Mouse (Mus musculus) heart, postnatal 14 days (tissue): ENCODE measurements around the gene Astn1. TPM values are rescaled to one million over a fixed set of nuclear protein-coding genes. Genes with fewer than 3 reads are reported as not detected.

ENCODE experiments used
- DNase-seq, 2 experiments: peaks; one replicate each; pipeline ENCODE4 v3.0.0; 2021 to 2022
- intact Hi-C: fragments of 180-260 bp; cut with DNase I; formaldehyde crosslinking; loops from one replicate; pipeline ENCODE4 v1.15.1; 2025
- total RNA-seq, 2 experiments: library from RNA; stranded (reverse); gene quantifications; 2 replicates each; pipeline ENCODE4 v1.2.3; 2021

Astn1 gene
- total RNA-seq, 2 experiments from 2014 or later = 1.4 to 1.9 TPM

GRCm38 (mm10) chr1:158512089-158512488 lies 150.0 kb downstream of the Astn1 start:
- intact Hi-C loops = no loop called here
- DNase-seq = no peak

GRCm38 (mm10) chr1:158512636-158513035 lies 150.6 kb downstream of the Astn1 start:
- intact Hi-C loops = no loop called here
- DNase-seq = no peak

- peak; percentile 21 to 37 for DNase-seq
- intact Hi-C loops = no loop called here
Observed at GRCm38 (mm10) chr1:158513572-158513971, 151.5 kb downstream of the Astn1 start.

- intact Hi-C loops = no loop called here
- no peak for DNase-seq
Observed at GRCm38 (mm10) chr1:158516558-158516957, 154.5 kb downstream of the Astn1 start.

GRCm38 (mm10) chr1:158536195-158536594 lies 174.1 kb downstream of the Astn1 start:
- intact Hi-C loops = no loop called here
- no peak for DNase-seq

GRCm38 (mm10) chr1:158536867-158537266 lies 174.8 kb downstream of the Astn1 start:
- intact Hi-C loops = no loop called here
- DNase-seq = no peak

GRCm38 (mm10) chr1:158545095-158545494 lies 183.0 kb downstream of the Astn1 start:
- intact Hi-C loops = no loop called here
- DNase-seq = no peak

GRCm38 (mm10) chr1:158546513-158546912 lies 184.4 kb downstream of the Astn1 start:
- intact Hi-C loops = no loop called here

GRCm38 (mm10) chr1:158547592-158548211 lies 185.6 kb downstream of the Astn1 start:
- DNase-seq = no peak
- intact Hi-C loops = no loop called here

More at GRCm38 (mm10) chr1:158546513-158546912, 184.4 kb downstream of the Astn1 start:
- DNase-seq = no peak

- no peak for DNase-seq
- intact Hi-C loops = no loop called here
Observed at GRCm38 (mm10) chr1:158548319-158548718, 186.2 kb downstream of the Astn1 start.

GRCm38 (mm10) chr1:158549616-158550015 lies 187.5 kb downstream of the Astn1 start:
- DNase-seq = no peak
- intact Hi-C loops = no loop called here

- no peak for DNase-seq
- intact Hi-C loops = no loop called here
Observed at GRCm38 (mm10) chr1:158551951-158552350, 189.9 kb downstream of the Astn1 start.

GRCm38 (mm10) chr1:158553341-158553740 lies 191.3 kb downstream of the Astn1 start:
- intact Hi-C loops = no loop called here
- no peak for DNase-seq

- intact Hi-C loops = no loop called here
- peak; percentile 8 to 18 for DNase-seq
Observed at GRCm38 (mm10) chr1:158554020-158554505, 192.0 kb downstream of the Astn1 start.

GRCm38 (mm10) chr1:158573168-158573567 lies 211.1 kb downstream of the Astn1 start:
- intact Hi-C loops = no loop called here
- DNase-seq = no peak

- no peak for DNase-seq
- intact Hi-C loops = no loop called here
Observed at GRCm38 (mm10) chr1:158573597-158573996, 211.5 kb downstream of the Astn1 start.

- intact Hi-C loops = no loop called here
- no peak for DNase-seq
Observed at GRCm38 (mm10) chr1:158575997-158576396, 213.9 kb downstream of the Astn1 start.

GRCm38 (mm10) chr1:158581806-158582205 lies 219.7 kb downstream of the Astn1 start:
- DNase-seq = no peak
- intact Hi-C loops = no loop called here

GRCm38 (mm10) chr1:158588903-158589302 lies 226.8 kb downstream of the Astn1 start:
- DNase-seq = no peak
- intact Hi-C loops = no loop called here

GRCm38 (mm10) chr1:158596726-158597448 lies 234.8 kb downstream of the Astn1 start:
- peak; percentile 59 to 66 for DNase-seq
- intact Hi-C loops = loop anchor here (1.0 kb wide), 1 partner anchor 57 kb away; no protein-coding TSS in a partner anchor

- intact Hi-C loops = loop anchor here (1.0 kb wide), 1 partner anchor 56 kb away; no protein-coding TSS in a partner anchor
- DNase-seq = no peak
Observed at GRCm38 (mm10) chr1:158597996-158598395, 235.9 kb downstream of the Astn1 start.

- DNase-seq = no peak
- intact Hi-C loops = no loop called here
Observed at GRCm38 (mm10) chr1:158599435-158599834, 237.4 kb downstream of the Astn1 start.
